Mouse (Mus musculus) C2C12 (cell line): Measurements from ENCODE around the gene Nop53. TPM values are rescaled to one million over a fixed set of nuclear protein-coding genes. Genes with fewer than 3 reads are reported as not detected.

Experiments
- H3K27me3 ChIP-seq: one replicate; pipeline ENCODE4 v1.6.1; 2011; ENCODE audit not compliant: control insufficient read depth, insufficient read depth, insufficient read length
- H3K36me3 ChIP-seq: one replicate; pipeline ENCODE4 v1.6.1; 2011; ENCODE audit not compliant: control insufficient read depth, insufficient read depth
- H3K4me3 ChIP-seq: one replicate; pipeline ENCODE4 v1.5.1; 2011; ENCODE audit warnings: mild to moderate bottlenecking, control low read depth; ENCODE audit not compliant: poor library complexity, insufficient read depth, severe bottlenecking
- H3K79me2 ChIP-seq: one replicate; pipeline ENCODE4 v1.6.1; 2011; ENCODE audit not compliant: control insufficient read depth, insufficient read depth
- H3K79me3 ChIP-seq: one replicate; pipeline ENCODE4 v1.6.1; 2011; ENCODE audit warnings: low read depth, control low read depth
- H3ac ChIP-seq: one replicate; pipeline ENCODE3; 2011; ENCODE audit warnings: low read depth; ENCODE audit not compliant: control insufficient read depth, insufficient read length
- CEBPB ChIP-seq: IDR thresholded peaks from one replicate; pipeline ENCODE4 v1.6.1; 2011; ENCODE audit warnings: low read depth, mild to moderate bottlenecking, control low read depth, moderate library complexity
- CTCF ChIP-seq: IDR thresholded peaks from one replicate; pipeline ENCODE4 v1.5.1; 2011; ENCODE audit not compliant: control insufficient read depth, insufficient read depth, insufficient read length
- FOSL1 ChIP-seq: IDR thresholded peaks from one replicate; pipeline ENCODE4 v1.8.0; 2011; ENCODE audit warnings: mild to moderate bottlenecking, low read length; ENCODE audit not compliant: poor library complexity, insufficient read depth, severe bottlenecking
- MAX ChIP-seq: IDR thresholded peaks from one replicate; pipeline ENCODE4 v1.6.1; 2011; ENCODE audit warnings: mild to moderate bottlenecking, control low read depth
- MYOD1 ChIP-seq: IDR thresholded peaks from one replicate; pipeline ENCODE4 v1.6.1; 2011; ENCODE audit warnings: low read depth; ENCODE audit not compliant: control insufficient read depth, insufficient read length
- MYOG ChIP-seq: IDR thresholded peaks from one replicate; pipeline ENCODE4 v1.6.1; 2011; ENCODE audit not compliant: control insufficient read depth, insufficient read length; ENCODE audit errors: extremely low read depth
- USF1 ChIP-seq: IDR thresholded peaks from one replicate; pipeline ENCODE4 v1.6.1; 2011; ENCODE audit warnings: low read depth, mild to moderate bottlenecking, control low read depth, moderate library complexity
- polyA plus RNA-seq: library from polyadenylated mRNA; unstranded; fragments of >200 nt; fragmentation: generic; extraction: Trizol; gene quantifications from one replicate; pipeline ENCODE4 v1.2.1, GENCODE M21; 2012; ENCODE audit warnings: missing spikeins

The Nop53 gene
- polyA plus RNA-seq, 1 experiment, result 228 TPM

DNA sequence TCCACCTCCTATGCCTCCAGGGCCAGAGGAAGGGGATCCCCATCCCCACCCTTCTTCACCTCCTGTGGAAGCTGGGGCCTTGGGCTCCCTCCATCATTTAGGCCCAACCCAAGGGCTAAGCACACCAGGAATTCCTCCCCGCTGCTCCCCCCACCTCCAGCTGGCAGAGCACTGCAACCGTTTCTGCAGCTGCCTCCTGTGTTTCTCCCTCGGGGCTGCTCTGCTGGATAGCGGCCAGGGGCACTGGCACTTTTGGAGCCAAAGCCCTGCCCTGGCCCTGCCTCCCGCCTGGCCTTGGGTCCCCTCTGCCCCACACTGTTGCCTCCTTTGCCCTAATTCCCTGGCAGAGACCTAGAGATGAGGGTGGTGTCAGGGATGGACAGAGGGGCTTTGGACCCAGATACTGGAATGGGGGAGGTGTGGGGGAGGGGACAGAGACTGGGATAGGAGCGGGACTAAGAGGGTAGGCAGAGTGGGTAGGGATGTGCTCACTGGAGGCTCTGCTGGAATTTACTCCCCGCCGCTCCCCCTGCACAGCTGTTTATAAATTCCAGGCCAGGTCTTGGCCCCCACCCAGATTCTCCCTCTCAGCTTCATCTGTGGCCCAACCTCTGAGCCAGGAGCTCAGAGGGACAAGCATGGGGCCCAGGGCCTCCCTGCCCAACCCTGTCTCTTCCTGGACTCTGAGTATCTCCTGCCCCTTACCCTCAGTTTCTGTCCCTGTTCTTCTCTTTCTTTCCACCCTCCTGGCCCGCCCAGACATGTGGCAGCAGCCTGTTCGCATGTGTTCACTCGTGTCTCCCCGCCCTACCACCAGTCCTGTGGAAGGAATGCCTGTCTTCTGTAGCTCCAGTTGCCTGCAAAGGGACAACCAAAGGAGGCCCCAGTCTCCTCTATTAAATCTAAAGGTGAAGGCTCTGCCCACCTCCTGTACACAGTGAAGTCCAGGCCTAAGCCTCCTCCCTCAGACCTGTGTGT is 16.7 kb upstream of the Nop53 start:
- Histone ChIP-seq H3K79me2 (peaks cover 75% of the 10 kb centered on the region), H3K4me3 (no peak overlapping the region), H3K27me3 (no peaks in the 10 kb centered on the region), H3K79me3 (peaks cover 48% of the 10 kb centered on the region), H3ac (peak overlapping the region; percentile 60), H3K36me3 (peaks cover 56% of the 10 kb centered on the region)
- TF ChIP-seq MYOD1 (peak; percentile 88), MAX (peak; percentile 15), CEBPB (no peak)

DNA sequence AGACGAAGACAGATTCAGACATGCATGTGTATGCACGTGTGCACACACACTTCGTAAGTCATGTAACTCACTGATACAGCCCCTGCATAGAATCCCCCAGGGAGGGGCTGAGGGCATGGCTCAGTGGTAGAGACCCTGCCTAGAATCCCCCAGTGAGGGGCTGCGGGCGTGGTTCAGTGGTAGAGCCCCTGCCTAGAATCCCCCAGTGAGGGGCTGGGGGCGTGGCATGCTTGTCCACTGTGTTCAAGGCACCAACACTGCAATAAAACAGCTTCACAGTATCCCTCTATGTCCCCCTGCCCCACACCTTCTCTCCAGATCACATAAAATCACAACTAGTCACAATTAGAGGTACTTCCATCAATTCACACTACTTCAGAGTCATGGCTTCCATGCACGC is 15.9 kb upstream of the Nop53 start:
- peaks cover 49% of the 10 kb centered on the region for H3K79me3 ChIP-seq
- H3K27me3 ChIP-seq, result no peaks in the 10 kb centered on the region
- H3K4me3 ChIP-seq, result no peak overlapping the region
- H3K79me2 ChIP-seq, result peaks cover 73% of the 10 kb centered on the region
- peak overlapping the region; percentile 16 for H3ac ChIP-seq
- H3K36me3 ChIP-seq, result peaks cover 64% of the 10 kb centered on the region
- TF ChIP-seq USF1 (no peak), MYOD1 (no peak), CTCF (no peak), FOSL1 (no peak), MYOG (no peak), MAX (no peak), CEBPB (no peak)

DNA sequence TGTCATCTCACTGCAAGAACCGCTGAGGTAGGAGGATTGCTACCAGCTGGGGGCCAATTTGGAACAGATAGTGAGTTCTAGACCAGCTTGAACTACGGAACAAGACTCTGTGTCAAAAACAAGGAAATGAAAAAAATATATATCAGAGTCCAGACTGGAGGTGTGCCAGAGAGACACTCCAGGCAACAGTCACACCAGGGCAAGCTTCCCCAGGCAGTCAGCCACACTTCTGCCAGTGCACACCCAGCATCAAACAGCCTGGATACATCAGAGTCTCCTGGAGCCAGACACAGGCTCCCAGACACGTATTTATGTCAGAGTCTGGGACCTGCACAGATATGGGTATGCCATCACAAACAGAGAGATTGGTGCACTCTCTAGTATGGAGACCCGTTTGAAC is 15.4 kb upstream of the Nop53 start:
- TF ChIP-seq CEBPB (no peak), USF1 (no peak), FOSL1 (no peak), MYOD1 (no peak), CTCF (no peak), MAX (no peak), MYOG (no peak)
- H3ac ChIP-seq, result peak overlapping the region; percentile 14
- no peak overlapping the region for H3K4me3 ChIP-seq
- peaks cover 45% of the 10 kb centered on the region for H3K79me3 ChIP-seq
- no peaks in the 10 kb centered on the region for H3K27me3 ChIP-seq
- peaks cover 70% of the 10 kb centered on the region for H3K36me3 ChIP-seq
- H3K79me2 ChIP-seq, result peaks cover 72% of the 10 kb centered on the region

DNA sequence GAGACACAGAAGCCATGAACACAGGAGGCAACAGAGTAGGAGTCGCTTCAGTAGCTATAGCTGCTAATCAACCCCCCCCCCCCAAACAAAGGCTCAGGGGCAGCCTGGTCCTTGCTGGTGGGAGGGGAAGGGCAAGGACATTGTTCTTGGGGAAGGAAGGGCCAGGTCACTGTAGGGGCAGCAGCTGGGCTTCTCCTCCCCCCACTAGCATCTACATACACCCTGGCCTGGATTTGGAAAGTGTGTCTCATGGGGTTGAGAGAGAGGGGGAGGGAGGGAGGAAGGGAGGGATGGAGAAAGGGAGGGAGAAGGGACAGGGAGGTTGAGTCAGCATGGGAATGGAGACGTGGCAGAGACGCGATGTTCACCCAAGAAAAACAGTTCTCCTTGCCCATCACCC is 14.8 kb upstream of the Nop53 start:
- no peaks in the 10 kb centered on the region for H3K27me3 ChIP-seq
- H3K36me3 ChIP-seq, result peaks cover 75% of the 10 kb centered on the region
- H3ac ChIP-seq, result no peak overlapping the region
- peaks cover 42% of the 10 kb centered on the region for H3K79me3 ChIP-seq
- H3K4me3 ChIP-seq, result no peak overlapping the region
- H3K79me2 ChIP-seq, result peaks cover 67% of the 10 kb centered on the region
- TF ChIP-seq CEBPB, result no peak
- TF ChIP-seq MAX, result peak; percentile 17

DNA sequence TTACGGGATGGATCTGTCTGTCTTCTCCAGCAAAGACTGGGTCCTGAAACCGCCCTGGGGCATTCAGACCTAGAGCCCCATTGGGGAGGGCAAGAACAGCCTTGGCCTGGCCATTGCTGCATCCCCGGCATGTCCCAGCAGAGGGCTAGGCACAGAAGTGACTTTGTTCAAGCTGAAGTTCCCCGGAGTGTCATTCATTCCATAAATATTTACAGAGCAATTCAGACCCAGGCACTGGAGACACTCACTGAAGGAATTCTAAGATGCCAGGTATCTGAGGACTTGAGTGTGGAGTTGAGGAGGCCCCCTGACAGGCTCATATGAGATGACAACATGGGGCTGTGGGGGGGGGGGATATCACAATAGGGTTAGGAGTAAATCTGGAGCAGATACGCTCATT is 10.3 kb upstream of the Nop53 start:
- Histone ChIP-seq H3K79me3 (peaks cover 26% of the 10 kb centered on the region), H3K27me3 (no peaks in the 10 kb centered on the region), H3ac (no peak overlapping the region), H3K36me3 (peaks cover 95% of the 10 kb centered on the region), H3K4me3 (no peak overlapping the region), H3K79me2 (peaks cover 33% of the 10 kb centered on the region)
- TF ChIP-seq MAX, result no peak
- TF ChIP-seq FOSL1, result no peak
- no peak for TF ChIP-seq USF1
- no peak for TF ChIP-seq MYOD1
- TF ChIP-seq CEBPB, result no peak
- no peak for TF ChIP-seq MYOG
- no peak for TF ChIP-seq CTCF

DNA sequence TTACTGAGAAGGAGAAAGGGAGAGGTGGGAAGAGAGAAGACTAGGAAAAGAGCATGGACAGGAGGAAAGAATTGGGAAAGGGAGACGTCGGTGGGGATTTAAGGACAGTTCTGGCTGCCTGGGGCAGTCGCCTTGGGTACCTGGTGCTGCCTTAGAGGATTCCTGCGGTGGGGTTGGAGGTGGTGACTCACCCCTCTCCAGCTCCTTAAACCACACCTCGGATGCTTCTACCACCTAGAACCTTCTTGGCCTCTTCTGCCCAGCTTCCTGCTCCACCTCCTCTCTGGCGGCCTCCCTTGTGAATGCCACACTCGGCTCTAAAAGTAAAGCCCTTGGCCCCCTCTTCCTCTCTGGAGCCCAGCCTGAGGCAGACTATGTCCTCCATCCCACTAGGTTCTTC is 9.6 kb upstream of the Nop53 start:
- no peak overlapping the region for H3K4me3 ChIP-seq
- peaks cover 33% of the 10 kb centered on the region for H3K79me2 ChIP-seq
- H3ac ChIP-seq, result no peak overlapping the region
- H3K79me3 ChIP-seq, result peaks cover 26% of the 10 kb centered on the region
- no peaks in the 10 kb centered on the region for H3K27me3 ChIP-seq
- TF ChIP-seq CTCF (no peak), MAX (no peak), MYOG (no peak), USF1 (no peak), CEBPB (no peak), FOSL1 (no peak), MYOD1 (no peak)
- peaks cover 99% of the 10 kb centered on the region for H3K36me3 ChIP-seq
